Mouse (Mus musculus) limb, embryonic 14.5 days (tissue): Measurements from ENCODE around the gene Siglecf. TPM values are rescaled to one million over a fixed set of nuclear protein-coding genes. Genes with fewer than 3 reads are reported as not detected.

ENCODE experiments used
- ATAC-seq: fragments of 200-750 bp; cut with Nextera tagmentation; 2 replicates; pipeline ENCODE4 v1.8.0; 2017; ENCODE audit warnings: low read depth, moderate number of reproducible peaks, moderate TSS enrichment; ENCODE audit not compliant: low FRiP score
- DNase-seq: peaks from one replicate; pipeline ENCODE4 v3.0.0-alpha.2; 2015; ENCODE audit warnings: low spot score
- H3K27ac ChIP-seq: fragments of 300-500 bp; sonication (generic); replicated peaks from 2 replicates; pipeline ENCODE4 v1.5.1; 2014; ENCODE audit warnings: low read depth, mild to moderate bottlenecking, low read length, moderate library complexity, mixed read lengths
- H3K27me3 ChIP-seq: fragments of 300-500 bp; sonication (generic); 2 replicates; pipeline ENCODE4 v1.6.1; 2014; ENCODE audit warnings: low read length, mixed read lengths; ENCODE audit not compliant: control insufficient read depth, insufficient read depth
- H3K36me3 ChIP-seq: fragments of 300-500 bp; sonication (generic); 2 replicates; pipeline ENCODE4 v1.6.1; 2014; ENCODE audit warnings: mild to moderate bottlenecking, low read length, moderate library complexity, mixed read lengths; ENCODE audit not compliant: control insufficient read depth, insufficient read depth
- H3K4me1 ChIP-seq: fragments of 300-500 bp; sonication (generic); 2 replicates; pipeline ENCODE4 v1.6.1; 2014; ENCODE audit warnings: antibody characterized with exemption, low read length, mixed read lengths; ENCODE audit not compliant: control insufficient read depth, insufficient read depth
- H3K4me2 ChIP-seq: fragments of 300-500 bp; sonication (generic); replicated peaks from 2 replicates; pipeline ENCODE4 v1.6.1; 2014; ENCODE audit warnings: low read depth, mild to moderate bottlenecking, low read length, moderate library complexity; ENCODE audit not compliant: severe bottlenecking
- H3K4me3 ChIP-seq: fragments of 300-500 bp; sonication (generic); replicated peaks from 2 replicates; pipeline ENCODE4 v1.5.1; 2014; ENCODE audit warnings: low read length
- H3K9ac ChIP-seq: fragments of 300-500 bp; sonication (generic); 2 replicates; pipeline ENCODE4 v1.6.1; 2014; ENCODE audit warnings: mild to moderate bottlenecking, low read depth, low read length, moderate library complexity; ENCODE audit not compliant: severe bottlenecking
- H3K9me3 ChIP-seq: fragments of 300-500 bp; sonication (generic); 2 replicates; pipeline ENCODE4 v1.6.1; 2016; ENCODE audit warnings: low read length; ENCODE audit not compliant: control insufficient read depth
- POLR2A ChIP-seq: fragments of 200-500 bp; IDR thresholded peaks from 2 replicates; pipeline ENCODE4 v1.8.0; 2012; ENCODE audit warnings: inconsistent platforms, mild to moderate bottlenecking, moderate library complexity, borderline replicate concordance; ENCODE audit not compliant: insufficient read depth, insufficient read length; ENCODE audit errors: extremely low read depth
- WGBS: fragments of 180-500 bp; shearing (Covaris S2); extraction: QIAGEN DNeasy Blood & Tissue Kit; methylation state at CpG from one replicate; pipeline ENCODE4 v1.1.7; 2014; 5-methylcytosine and 5-hydroxymethylcytosine counted together
- polyA plus RNA-seq, 2 experiments: library from polyadenylated mRNA; depleted of rRNA in 1 of 2; stranded (reverse) in 1 of 2; unstranded in 1 of 2; fragments of >200 nt; fragmentation: Nextera tagmentation in 1 of 2; extraction: Ambion mirVana in 1 of 2; gene quantifications; 2 replicates each; pipeline versions ENCODE4 v1.2.1 to v1.2.3; 2012 to 2014

The Siglecf gene
- polyA plus RNA-seq, 2 experiments = 0.19 to 0.28 TPM

- no peak overlapping the region for H3K9ac ChIP-seq
- DNase-seq (no peak), ATAC-seq (no peak)
- H3K4me1 ChIP-seq = no peaks in the 10 kb centered on the region
- no peak for TF ChIP-seq POLR2A
- no peak overlapping the region for H3K27ac ChIP-seq
- H3K27me3 ChIP-seq = no peaks in the 10 kb centered on the region
- H3K9me3 ChIP-seq = no peaks in the 10 kb centered on the region
- H3K36me3 ChIP-seq = no peaks in the 10 kb centered on the region
- H3K4me2 ChIP-seq = no peak overlapping the region
- no peak overlapping the region for H3K4me3 ChIP-seq
- WGBS = 85% methylated on average over 3 of the region's 3 CpGs
These were observed 56.4 kb downstream of the Siglecf start for GRCm38 (mm10) chr7:43407573-43407972.

DNA sequence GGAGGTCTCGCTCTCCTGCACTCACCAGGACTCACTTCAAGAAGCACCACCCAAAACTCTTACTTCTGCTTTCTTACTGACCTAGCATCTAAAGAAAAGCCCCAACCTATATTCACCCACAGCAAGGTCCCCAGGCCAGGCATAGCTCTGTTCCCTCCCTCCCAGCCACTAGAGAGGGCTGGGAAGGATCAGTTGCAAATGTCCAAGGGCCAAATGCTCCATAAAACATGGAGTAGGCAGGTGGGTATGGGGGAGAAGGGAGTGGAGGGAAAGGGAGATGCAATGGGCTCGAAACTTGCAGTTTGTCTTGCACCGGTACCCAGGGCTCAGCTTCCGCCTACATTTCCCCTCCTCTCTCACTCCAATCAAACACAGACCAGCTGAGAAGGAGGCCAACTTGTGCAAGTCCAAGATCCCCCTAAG, 57.0 kb downstream of the Siglecf start, which contains the start of gene Siglecg:
Gene Siglecg (plus strand): TSS at position 74 of the 423 bp plus-strand sequence.
- no peak within 1 kb of the TSS for H3K4me3 ChIP-seq
- H3K27me3 ChIP-seq = no peaks in the 10 kb centered on the region
- DNase-seq = no peak
- H3K4me1 ChIP-seq = no peaks in the 10 kb centered on the region
- no peak within 1 kb of the TSS for H3K9ac ChIP-seq
- H3K9me3 ChIP-seq = no peaks in the 10 kb centered on the region
- WGBS = 64% methylated on average over 4 of the region's 4 CpGs
- no peak within 1 kb of the TSS for H3K27ac ChIP-seq
- no peak for ATAC-seq
- no peaks in the 10 kb centered on the region for H3K36me3 ChIP-seq
- TF ChIP-seq POLR2A = no peak
- no peak within 1 kb of the TSS for H3K4me2 ChIP-seq

DNA sequence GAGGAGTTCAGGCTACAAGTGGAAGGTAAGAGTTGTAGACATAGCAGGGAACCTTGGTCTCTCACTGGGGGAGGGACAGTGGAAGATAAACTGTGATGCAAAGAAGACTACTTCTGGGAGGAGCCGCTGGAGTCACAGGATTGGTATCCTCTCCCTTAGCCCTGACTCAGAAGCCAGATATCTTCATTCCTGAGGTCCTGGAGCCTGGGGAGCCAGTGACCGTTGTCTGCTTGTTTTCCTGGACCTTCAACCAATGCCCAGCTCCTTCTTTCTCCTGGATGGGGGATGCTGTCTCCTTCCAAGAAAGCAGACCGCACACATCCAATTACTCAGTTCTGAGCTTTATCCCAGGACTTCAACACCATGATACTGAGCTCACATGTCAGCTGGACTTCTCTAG, 57.9 kb downstream of the Siglecf start:
- Histone ChIP-seq H3K27ac (no peak overlapping the region), H3K36me3 (no peaks in the 10 kb centered on the region), H3K4me1 (no peaks in the 10 kb centered on the region), H3K9me3 (no peaks in the 10 kb centered on the region), H3K4me2 (no peak overlapping the region), H3K27me3 (no peaks in the 10 kb centered on the region), H3K9ac (no peak overlapping the region), H3K4me3 (no peak overlapping the region)
- WGBS = 79% methylated on average over 3 of the region's 3 CpGs
- no peak for TF ChIP-seq POLR2A
- ATAC-seq = no peak
- DNase-seq = no peak

Other genes with a start within 250 kb of the Siglecf start
- not detected in 2 replicates for gene Zfp936, start 237.1 kb upstream of the Siglecf start, polyA plus RNA-seq (2012; rRNA removed)
- gene Zfp936, start 237.1 kb upstream of the Siglecf start, polyA plus RNA-seq (2014; fragmentation: Nextera tagmentation; extraction: Ambion mirVana) = 0.29 TPM in 1 of 2 replicates, not detected in the other
- 10.7 and 14.1 TPM in 2 replicates for gene Zfp715, start 38.0 kb upstream of the Siglecf start, polyA plus RNA-seq (2012; rRNA removed)
- gene Zfp715, start 38.0 kb upstream of the Siglecf start, polyA plus RNA-seq (2014; fragmentation: Nextera tagmentation; extraction: Ambion mirVana) = 16.2 and 17.9 TPM in 2 replicates
- gene Siglecg, start 56.9 kb downstream of the Siglecf start, polyA plus RNA-seq (2012; rRNA removed) = 0.13 and 0.29 TPM in 2 replicates
- gene Siglecg, start 56.9 kb downstream of the Siglecf start, polyA plus RNA-seq (2014; fragmentation: Nextera tagmentation; extraction: Ambion mirVana) = 0.07 and 0.33 TPM in 2 replicates
- gene Lim2, start 76.3 kb downstream of the Siglecf start, polyA plus RNA-seq (2012; rRNA removed) = not detected in 2 replicates
- not detected in 2 replicates for gene Lim2, start 76.3 kb downstream of the Siglecf start, polyA plus RNA-seq (2014; fragmentation: Nextera tagmentation; extraction: Ambion mirVana)
- gene Nkg7, start 85.7 kb downstream of the Siglecf start, polyA plus RNA-seq (2012; rRNA removed) = 0.68 and 0.88 TPM in 2 replicates
- gene Nkg7, start 85.7 kb downstream of the Siglecf start, polyA plus RNA-seq (2014; fragmentation: Nextera tagmentation; extraction: Ambion mirVana) = 1.7 and 2.3 TPM in 2 replicates
- gene Cldnd2, start 89.4 kb downstream of the Siglecf start, polyA plus RNA-seq (2012; rRNA removed) = not detected in 2 replicates
- not detected in 2 replicates for gene Cldnd2, start 89.4 kb downstream of the Siglecf start, polyA plus RNA-seq (2014; fragmentation: Nextera tagmentation; extraction: Ambion mirVana)
- 93.3 and 153 TPM in 2 replicates for gene Etfb, start 92.7 kb downstream of the Siglecf start, polyA plus RNA-seq (2012; rRNA removed)
- 280 and 301 TPM in 2 replicates for gene Etfb, start 92.7 kb downstream of the Siglecf start, polyA plus RNA-seq (2014; fragmentation: Nextera tagmentation; extraction: Ambion mirVana)
- 1.0 and 3.2 TPM in 2 replicates for gene Gm45233, start 92.8 kb downstream of the Siglecf start, polyA plus RNA-seq (2012; rRNA removed)
- 0.26 and 0.63 TPM in 2 replicates for gene Gm45233, start 92.8 kb downstream of the Siglecf start, polyA plus RNA-seq (2014; fragmentation: Nextera tagmentation; extraction: Ambion mirVana)
- gene Vsig10l, start 111.8 kb downstream of the Siglecf start, polyA plus RNA-seq (2012; rRNA removed) = 6.6 and 8.4 TPM in 2 replicates
- 4.0 and 5.0 TPM in 2 replicates for gene Vsig10l, start 111.8 kb downstream of the Siglecf start, polyA plus RNA-seq (2014; fragmentation: Nextera tagmentation; extraction: Ambion mirVana)
- gene Iglon5, start 138.7 kb downstream of the Siglecf start, polyA plus RNA-seq (2012; rRNA removed) = 25.1 and 34.7 TPM in 2 replicates
- gene Iglon5, start 138.7 kb downstream of the Siglecf start, polyA plus RNA-seq (2014; fragmentation: Nextera tagmentation; extraction: Ambion mirVana) = 1.1 and 1.2 TPM in 2 replicates
- not detected in 2 replicates for gene 4931406B18Rik, start 154.6 kb downstream of the Siglecf start, polyA plus RNA-seq (2012; rRNA removed)
- gene 4931406B18Rik, start 154.6 kb downstream of the Siglecf start, polyA plus RNA-seq (2014; fragmentation: Nextera tagmentation; extraction: Ambion mirVana) = not detected in 2 replicates
- 2.4 and 3.0 TPM in 2 replicates for gene Cd33, start 193.1 kb downstream of the Siglecf start, polyA plus RNA-seq (2012; rRNA removed)
- gene Cd33, start 193.1 kb downstream of the Siglecf start, polyA plus RNA-seq (2014; fragmentation: Nextera tagmentation; extraction: Ambion mirVana) = 2.9 and 3.1 TPM in 2 replicates
- 4.9 and 5.7 TPM in 2 replicates for gene Zfp658, start 210.9 kb downstream of the Siglecf start, polyA plus RNA-seq (2012; rRNA removed)
- 3.6 and 3.8 TPM in 2 replicates for gene Zfp658, start 210.9 kb downstream of the Siglecf start, polyA plus RNA-seq (2014; fragmentation: Nextera tagmentation; extraction: Ambion mirVana)
- gene Zfp719, start 228.3 kb downstream of the Siglecf start, polyA plus RNA-seq (2012; rRNA removed) = 5.8 and 6.7 TPM in 2 replicates
- 13.1 and 16.0 TPM in 2 replicates for gene Zfp719, start 228.3 kb downstream of the Siglecf start, polyA plus RNA-seq (2014; fragmentation: Nextera tagmentation; extraction: Ambion mirVana)